Mouse (Mus musculus): ENCODE measurements at regions not wholly inside any gene's neighbourhood (a gene's known extent, or its start where the extent isn't known, plus 50 kb on each side); places are given as distances from the start of the nearest gene placed in this dataset.

DNA sequence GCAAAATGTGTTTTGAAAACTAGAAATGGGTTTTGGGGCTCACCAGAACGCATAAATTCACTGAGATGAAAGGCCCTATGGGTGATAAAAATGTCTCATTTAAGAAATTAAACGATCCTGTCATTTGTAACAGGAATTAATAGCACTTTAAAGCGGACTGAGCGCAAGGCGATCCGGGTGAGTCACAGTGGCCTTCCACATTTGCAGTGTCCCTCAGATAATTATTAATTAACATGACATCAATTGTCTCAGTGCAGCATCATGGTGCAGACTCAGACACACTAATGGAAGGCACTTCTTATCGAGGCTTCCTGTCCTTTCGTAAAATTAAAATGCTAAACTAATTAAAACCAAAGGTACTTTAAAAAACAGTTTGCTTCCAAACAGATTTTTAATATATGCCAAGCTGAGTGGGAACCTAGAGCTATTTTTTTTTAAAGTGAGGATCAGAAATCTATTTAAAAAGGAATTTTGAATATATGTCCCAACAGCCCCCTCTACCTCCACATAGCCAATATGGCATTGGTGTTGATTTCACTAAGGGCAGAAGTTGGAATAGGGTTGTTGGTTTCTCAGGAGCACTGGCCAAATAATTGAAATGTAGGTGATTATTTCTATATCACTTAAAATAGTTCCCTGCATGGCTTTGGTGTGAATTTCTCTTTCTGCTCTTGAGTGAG, 262.0 kb upstream of the Id2 start:
- peak in 1 of 2 experiments; percentile 70 for DNase-seq (ENCODE audit: inconsistent age in 2 of 2, low spot score in 1 of 2)

- no peak for DNase-seq (ENCODE audit: inconsistent age in 2 of 2, low spot score in 1 of 2)
Measured at GRCm38 (mm10) chr12:25356774-25357173, 259.8 kb upstream of the Id2 start.

DNA sequence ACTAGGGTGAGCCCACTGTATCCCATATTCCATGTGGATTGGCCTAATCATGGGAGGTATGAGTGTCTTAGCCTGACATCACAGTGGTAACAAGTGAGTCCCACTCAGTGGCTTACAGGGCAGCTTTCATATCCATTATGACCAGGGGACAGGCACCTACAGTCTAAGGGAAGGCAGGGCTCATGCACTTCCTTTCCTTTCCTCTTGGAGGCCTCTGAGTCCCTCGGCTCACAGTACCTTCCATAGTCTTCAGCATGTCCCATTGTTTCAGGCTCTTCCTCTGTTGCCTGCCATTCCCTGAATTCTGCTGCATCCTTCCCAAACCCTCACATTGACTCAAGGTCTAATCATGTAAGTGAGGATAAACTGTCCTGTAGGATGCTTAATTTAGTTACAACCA, 258.3 kb upstream of the Id2 start:
- DNase-seq (ENCODE audit: inconsistent age in 2 of 2, low spot score in 1 of 2) = no peak

DNA sequence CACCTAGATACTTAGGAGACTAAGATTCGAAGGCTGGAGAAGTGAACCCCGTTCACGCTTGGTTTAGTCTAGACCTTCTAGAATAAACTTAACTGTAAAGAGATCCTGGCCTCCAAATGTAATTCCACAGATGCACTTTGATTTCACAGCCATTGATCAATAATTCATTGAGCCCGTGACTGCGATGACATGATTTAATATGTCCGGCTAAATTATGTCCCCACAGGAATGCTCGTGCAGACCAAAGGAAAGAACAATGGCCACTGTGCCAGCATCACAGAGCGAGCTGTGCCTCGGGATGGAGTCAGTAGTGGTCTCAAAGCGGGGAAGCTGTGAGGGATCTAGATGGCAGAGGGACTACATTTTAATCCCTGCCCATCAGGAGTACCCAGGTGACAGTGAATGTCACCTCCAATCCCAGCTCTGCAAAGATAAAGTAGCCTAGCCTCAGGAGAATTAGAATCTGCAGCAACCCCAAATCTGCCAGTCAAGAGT, 256.5 kb upstream of the Id2 start:
- DNase-seq (ENCODE audit: inconsistent age in 2 of 2, low spot score in 1 of 2) = peak; percentile 39 to 53

DNA sequence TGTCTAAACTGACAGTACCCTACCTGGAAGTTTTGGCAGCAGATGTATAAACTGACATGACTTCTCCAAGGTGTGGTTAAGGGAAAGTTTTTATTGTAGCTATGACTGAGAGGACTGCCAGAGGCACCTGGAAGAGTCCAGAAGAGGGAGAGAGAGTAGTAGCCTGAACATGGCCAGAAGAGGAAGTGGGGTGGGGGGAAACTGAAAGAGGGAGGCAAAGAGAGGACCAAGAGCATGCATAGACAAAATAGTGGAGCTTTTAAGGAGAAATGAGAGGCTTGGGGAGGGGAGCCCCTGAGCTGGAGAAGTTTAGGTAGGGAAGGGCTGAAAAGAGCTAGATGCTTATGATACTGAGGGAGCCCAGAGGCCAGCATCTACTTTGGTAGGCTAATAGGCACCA, 255.2 kb upstream of the Id2 start:
- no peak for DNase-seq (ENCODE audit: inconsistent age in 2 of 2, low spot score in 1 of 2)

GRCm38 (mm10) chr12:25344354-25344753, 247.4 kb upstream of the Id2 start:
- no peak for DNase-seq (ENCODE audit: inconsistent age in 2 of 2, low spot score in 1 of 2)

- peak; percentile 31 to 74 for DNase-seq (ENCODE audit: inconsistent age in 2 of 2, low spot score in 1 of 2)
Measured at GRCm38 (mm10) chr12:25338771-25339170, 241.8 kb upstream of the Id2 start.

DNA sequence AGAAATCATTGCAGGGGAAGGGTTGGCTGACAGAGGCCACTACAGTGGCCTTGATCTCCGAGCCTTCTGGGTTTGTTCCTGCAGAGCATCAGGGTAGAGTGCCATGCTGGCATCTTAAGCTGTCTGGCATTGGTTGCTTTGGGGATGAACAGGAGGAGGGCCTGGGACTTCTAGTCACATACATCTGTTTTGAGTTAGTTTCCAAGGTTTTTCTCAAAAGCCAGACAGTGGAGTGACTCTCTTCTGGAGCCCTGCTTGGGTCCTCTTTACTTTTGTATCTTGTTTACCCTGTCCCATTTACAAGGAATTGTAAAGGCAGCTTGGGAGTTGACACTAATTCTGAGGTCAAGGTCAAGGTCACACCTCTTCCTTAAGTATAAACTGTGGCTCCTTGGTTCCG, 239.0 kb upstream of the Id2 start:
- DNase-seq (ENCODE audit: inconsistent age in 2 of 2, low spot score in 1 of 2) = peak in 1 of 2 experiments; percentile 66

DNA sequence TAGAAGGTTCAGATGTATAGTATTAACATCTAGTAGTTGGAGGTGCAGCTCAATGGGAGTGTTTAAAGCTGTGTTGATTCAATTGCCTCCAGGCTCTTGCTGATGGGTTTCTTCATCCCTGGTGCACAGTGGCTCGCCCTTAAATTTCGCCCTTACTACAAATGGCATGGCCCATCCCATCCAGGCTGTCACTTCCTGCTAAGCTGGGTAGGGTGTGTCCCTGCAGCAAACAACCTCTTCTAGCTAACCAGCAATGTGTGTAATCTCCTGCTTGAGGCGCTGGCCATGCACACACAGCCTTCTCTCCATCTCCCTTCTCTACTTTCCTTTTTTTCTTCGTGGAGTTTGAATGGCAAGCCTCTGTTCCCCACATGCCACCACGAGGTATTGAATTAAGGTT, 238.1 kb upstream of the Id2 start:
- peak in 1 of 2 experiments; percentile 25 for DNase-seq (ENCODE audit: inconsistent age in 2 of 2, low spot score in 1 of 2)

- peak in 1 of 2 experiments; percentile 25 for DNase-seq (ENCODE audit: inconsistent age in 2 of 2, low spot score in 1 of 2)
Measured at GRCm38 (mm10) chr12:25332384-25333035, 235.6 kb upstream of the Id2 start.

- peak in 1 of 2 experiments; percentile 71 for DNase-seq (ENCODE audit: inconsistent age in 2 of 2, low spot score in 1 of 2)
Measured at GRCm38 (mm10) chr12:25330004-25330708, 233.2 kb upstream of the Id2 start.

GRCm38 (mm10) chr12:25325901-25326300, 229.0 kb upstream of the Id2 start:
- no peak for DNase-seq (ENCODE audit: inconsistent age in 2 of 2, low spot score in 1 of 2)

DNA sequence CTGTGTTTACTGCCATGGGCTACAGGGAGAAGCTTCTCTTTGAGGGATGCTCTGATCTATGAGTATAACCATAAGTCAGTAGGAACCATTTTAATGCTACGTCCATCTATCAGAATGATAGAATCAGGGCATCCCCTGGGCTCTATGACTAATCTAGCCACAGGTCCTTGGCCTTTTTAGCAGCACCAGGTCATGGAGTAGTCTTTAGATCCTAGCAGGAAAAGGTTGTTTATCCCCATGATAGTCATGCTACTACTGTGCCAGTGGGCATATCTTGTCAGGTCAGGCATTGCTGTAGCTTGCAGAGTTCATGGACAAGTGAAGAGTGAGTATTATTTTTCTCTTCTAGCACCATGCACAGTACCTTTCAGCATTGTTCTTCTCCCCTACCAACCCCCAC, 226.2 kb upstream of the Id2 start:
- peak; percentile 64 to 85 for DNase-seq (ENCODE audit: inconsistent age in 2 of 2, low spot score in 1 of 2)

DNA sequence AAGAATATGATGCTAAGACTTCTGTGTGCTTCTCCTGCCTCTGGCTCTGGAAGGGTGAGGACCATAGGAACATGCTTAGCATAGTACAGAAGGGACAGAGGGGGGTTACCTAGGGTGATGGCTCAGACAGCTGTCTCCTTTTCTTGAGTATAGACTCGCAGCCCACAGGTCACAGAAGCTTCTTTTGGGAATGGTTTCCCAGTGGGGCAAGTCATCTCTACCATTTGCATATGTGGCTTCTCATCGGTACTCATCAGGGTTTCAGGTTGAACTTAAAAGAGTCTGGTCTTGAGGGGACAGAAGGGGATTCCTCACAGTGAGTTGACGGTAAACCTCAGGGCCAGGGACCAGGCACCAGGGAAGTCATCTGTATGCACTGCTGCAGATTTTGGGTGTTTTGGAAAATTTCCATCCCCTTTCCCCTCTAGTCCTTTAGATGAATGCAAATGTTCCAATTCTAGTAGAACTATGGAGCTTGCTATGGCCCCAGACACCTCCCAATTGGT, 223.4 kb upstream of the Id2 start:
- no peak for DNase-seq (ENCODE audit: inconsistent age in 2 of 2, low spot score in 1 of 2)

GRCm38 (mm10) chr12:25319846-25320245, 222.9 kb upstream of the Id2 start:
- DNase-seq (ENCODE audit: inconsistent age in 2 of 2, low spot score in 1 of 2) = no peak

GRCm38 (mm10) chr12:25318072-25318671, 221.2 kb upstream of the Id2 start:
- peak; percentile 67 to 88 for DNase-seq (ENCODE audit: inconsistent age in 2 of 2, low spot score in 1 of 2)

DNA sequence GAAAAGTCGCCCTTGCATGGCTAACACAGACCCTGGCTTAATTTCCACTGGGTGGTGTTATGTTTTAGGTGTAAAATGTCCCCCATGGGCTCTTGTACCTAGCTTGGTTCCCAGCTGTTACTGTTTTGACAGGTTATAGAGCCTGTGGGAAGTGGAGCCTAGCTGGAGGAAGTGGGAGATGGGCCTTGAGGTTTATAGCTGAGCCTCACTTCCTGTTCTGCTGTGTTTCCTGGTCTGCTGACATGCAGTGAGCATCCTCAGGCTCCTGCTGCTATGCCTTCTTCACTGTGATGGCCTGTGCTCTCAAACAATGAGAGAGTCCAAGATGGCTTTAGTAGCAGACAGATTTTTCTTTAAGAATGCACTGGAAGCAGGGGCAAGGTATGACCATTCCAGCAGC, 219.0 kb upstream of the Id2 start:
- DNase-seq (ENCODE audit: inconsistent age in 2 of 2, low spot score in 1 of 2) = no peak

DNA sequence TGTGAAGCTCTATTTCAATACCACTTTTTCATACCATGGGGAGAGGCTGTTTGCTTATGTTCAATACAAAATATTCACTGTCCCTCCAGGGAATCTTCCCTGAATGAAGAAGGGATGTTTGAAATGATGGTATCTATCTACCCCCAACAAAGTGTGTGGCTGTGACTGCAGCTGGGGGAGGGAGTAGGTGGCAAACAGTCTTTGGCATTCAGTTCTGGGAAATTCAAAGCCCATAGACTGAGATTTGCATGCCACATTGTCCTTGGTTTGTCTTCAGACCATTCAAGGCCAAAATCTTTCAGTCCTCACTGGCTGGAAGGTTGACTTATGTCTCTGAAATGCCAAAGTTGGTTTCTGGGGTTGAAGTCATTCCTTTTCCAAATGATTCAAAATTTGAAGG, 216.3 kb upstream of the Id2 start:
- DNase-seq (ENCODE audit: inconsistent age in 2 of 2, low spot score in 1 of 2) = peak; percentile 49 to 82

DNA sequence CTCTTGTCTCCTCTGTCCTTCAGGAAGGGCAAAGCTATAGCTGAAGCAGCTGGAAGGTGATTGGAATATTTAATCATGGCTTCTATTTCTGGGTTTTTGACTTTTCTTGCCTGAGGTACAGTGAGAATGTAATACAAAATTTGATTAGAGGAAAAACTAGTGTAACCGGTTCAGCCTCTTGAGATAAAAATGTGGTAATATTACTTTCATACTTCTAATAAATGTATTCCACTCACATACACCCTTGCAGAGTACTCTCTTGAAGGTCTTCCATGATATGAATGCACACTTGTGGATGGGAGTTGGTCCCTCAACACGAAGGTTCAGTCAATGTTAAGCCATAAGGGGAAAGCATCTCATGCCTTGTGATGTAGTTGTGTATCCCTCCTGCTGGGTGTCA, 215.4 kb upstream of the Id2 start:
- no peak for DNase-seq (ENCODE audit: inconsistent age in 2 of 2, low spot score in 1 of 2)

- DNase-seq (ENCODE audit: inconsistent age in 2 of 2, low spot score in 1 of 2) = no peak
Measured at GRCm38 (mm10) chr12:25311728-25312127, 214.8 kb upstream of the Id2 start.

GRCm38 (mm10) chr12:25310293-25310946, 213.5 kb upstream of the Id2 start:
- peak; percentile 92 to 96 for DNase-seq (ENCODE audit: inconsistent age in 2 of 2, low spot score in 1 of 2)
